Mouse (Mus musculus) liver, embryonic 14.5 days (tissue): ENCODE results near the gene Tiam2. TPM values are rescaled to one million over a fixed set of nuclear protein-coding genes. Genes with fewer than 3 reads are reported as not detected.

Experiments
- ATAC-seq: fragments of 200-750 bp; cut with Nextera tagmentation; 2 replicates; pipeline ENCODE4 v1.8.0; 2017; ENCODE audit warnings: moderate number of reproducible peaks, mild to moderate bottlenecking, moderate library complexity; ENCODE audit not compliant: insufficient read depth
- DNase-seq, 3 experiments: peaks; one replicate each; pipeline ENCODE4 v3.0.0-alpha.2; 2012 to 2013; ENCODE audit warnings: low read depth in 3 of 3, low spot score in 3 of 3
- H3K27ac ChIP-seq: fragments of 300-500 bp; sonication (generic); 2 replicates; pipeline ENCODE4 v1.5.1; 2014; ENCODE audit warnings: moderate library complexity, mild to moderate bottlenecking, control low read depth, inconsistent platforms
- H3K27me3 ChIP-seq: fragments of 300-500 bp; sonication (generic); 2 replicates; pipeline ENCODE4 v1.6.1; 2014; ENCODE audit warnings: mild to moderate bottlenecking, low read length, moderate library complexity; ENCODE audit not compliant: control insufficient read depth, insufficient read depth
- H3K36me3 ChIP-seq: fragments of 300-500 bp; sonication (generic); replicated peaks from 2 replicates; pipeline ENCODE4 v1.6.1; 2014; ENCODE audit warnings: low read depth; ENCODE audit not compliant: control insufficient read depth, insufficient read depth
- H3K4me1 ChIP-seq, 2 experiments: fragments of 200-500 bp in 1 of 2; fragments of 300-500 bp in 1 of 2; sonication (generic) in 1 of 2; replicated peaks; 2 replicates each; pipeline ENCODE4 v1.6.1; 2012 to 2014; ENCODE audit warnings: antibody characterized with exemption in 1 of 2, inconsistent platforms in 1 of 2, low read length in 1 of 2; ENCODE audit not compliant: control insufficient read depth in 2 of 2, insufficient read depth in 2 of 2
- H3K4me2 ChIP-seq: fragments of 300-500 bp; sonication (generic); 2 replicates; pipeline ENCODE4 v1.6.1; 2014; ENCODE audit warnings: low read depth, mild to moderate bottlenecking, control low read depth, moderate library complexity
- H3K4me3 ChIP-seq, 2 experiments: fragments of 200-500 bp in 1 of 2; fragments of 300-500 bp in 1 of 2; sonication (generic) in 1 of 2; 2 replicates each; pipeline ENCODE4 v1.5.1; 2012 to 2014; ENCODE audit warnings: low read depth in 2 of 2, low read length in 2 of 2, mild to moderate bottlenecking in 2 of 2, control low read depth in 1 of 2, inconsistent platforms in 1 of 2, moderate library complexity in 1 of 2; ENCODE audit not compliant: insufficient read depth in 1 of 2
- H3K9ac ChIP-seq: fragments of 300-500 bp; sonication (generic); replicated peaks from 2 replicates; pipeline ENCODE4 v1.6.1; 2014; ENCODE audit warnings: mild to moderate bottlenecking, control low read depth, moderate library complexity
- H3K9me3 ChIP-seq: fragments of 300-500 bp; sonication (generic); 2 replicates; pipeline ENCODE4 v1.6.1; 2016; ENCODE audit warnings: low read length, mixed read lengths; ENCODE audit not compliant: control insufficient read depth
- CTCF ChIP-seq: IDR thresholded peaks from 2 replicates; pipeline ENCODE4 v1.5.1; 2016; ENCODE audit warnings: antibody characterized with exemption, low read depth, control low read depth
- EP300 ChIP-seq: IDR thresholded peaks from 2 replicates; pipeline ENCODE4 v1.6.1; 2016; ENCODE audit warnings: antibody characterized with exemption, low read depth
- WGBS: fragments of 180-500 bp; shearing (Covaris S2); extraction: QIAGEN DNeasy Blood & Tissue Kit; methylation state at CpG from one replicate; pipeline ENCODE4 v1.1.7; 2014; ENCODE audit not compliant: insufficient replicate concordance; 5-methylcytosine and 5-hydroxymethylcytosine counted together
- polyA plus RNA-seq, 2 experiments: library from polyadenylated mRNA; depleted of rRNA in 1 of 2; stranded (reverse) in 1 of 2; unstranded in 1 of 2; fragments of >200 nt; fragmentation: Nextera tagmentation in 1 of 2; extraction: Ambion mirVana in 1 of 2; gene quantifications; 2 replicates each; pipeline versions ENCODE4 v1.2.1 to v1.2.3; 2012 to 2014

The Tiam2 gene
- polyA plus RNA-seq, 2 experiments = 0.30 to 0.60 TPM

GRCm38 (mm10) chr17:3328820-3329219 lies 2.4 kb downstream of the Tiam2 start:
- WGBS = 35% methylated on average over 4 of the region's 4 CpGs
- Histone ChIP-seq H3K36me3 (no peaks in the 10 kb centered on the region), H3K4me2 (no peak overlapping the region), H3K4me1 (no peaks in the 10 kb centered on the region), H3K27me3 (peaks cover 33% of the 10 kb centered on the region), H3K9ac (no peak overlapping the region), H3K9me3 (no peaks in the 10 kb centered on the region), H3K27ac (no peak overlapping the region), H3K4me3 (no peak overlapping the region)
- DNase-seq (no peak), ATAC-seq (no peak)
- TF ChIP-seq EP300 (no peak), CTCF (no peak)

GRCm38 (mm10) chr17:3329429-3329828 lies 3.1 kb downstream of the Tiam2 start:
- Histone ChIP-seq H3K4me1 (no peaks in the 10 kb centered on the region), H3K36me3 (no peaks in the 10 kb centered on the region), H3K27me3 (peaks cover 33% of the 10 kb centered on the region), H3K4me3 (no peak overlapping the region), H3K9ac (no peak overlapping the region), H3K9me3 (no peaks in the 10 kb centered on the region), H3K4me2 (no peak overlapping the region), H3K27ac (no peak overlapping the region)
- DNase-seq (no peak), ATAC-seq (no peak)
- TF ChIP-seq EP300 = no peak
- no peak for TF ChIP-seq CTCF
- WGBS = 62% methylated on average over 4 of the region's 4 CpGs

- ATAC-seq = no peak
- H3K27me3 ChIP-seq = peaks cover 17% of the 10 kb centered on the region
Observed at GRCm38 (mm10) chr17:3331721-3332461, 5.5 kb downstream of the Tiam2 start.

GRCm38 (mm10) chr17:3336161-3336739 lies 9.9 kb downstream of the Tiam2 start:
- no peaks in the 10 kb centered on the region for H3K27me3 ChIP-seq
- no peak for DNase-seq
- WGBS = 58% methylated on average over 7 of the region's 7 CpGs

More at GRCm38 (mm10) chr17:3331721-3332461, 5.5 kb downstream of the Tiam2 start:
- no peak for TF ChIP-seq CTCF
- TF ChIP-seq EP300 = no peak
- Histone ChIP-seq H3K9ac (no peak overlapping the region), H3K4me2 (no peak overlapping the region), H3K4me1 (no peaks in the 10 kb centered on the region), H3K36me3 (no peaks in the 10 kb centered on the region), H3K27ac (no peak overlapping the region), H3K9me3 (no peaks in the 10 kb centered on the region), H3K4me3 (no peak overlapping the region)
- WGBS = 71% methylated on average over 7 of the region's 7 CpGs
- DNase-seq = no peak

GRCm38 (mm10) chr17:3336887-3337524 lies 10.6 kb downstream of the Tiam2 start:
- no peak overlapping the region for H3K27ac ChIP-seq
- H3K4me3 ChIP-seq = no peak overlapping the region
- H3K36me3 ChIP-seq = no peaks in the 10 kb centered on the region
- no peaks in the 10 kb centered on the region for H3K4me1 ChIP-seq
- no peaks in the 10 kb centered on the region for H3K27me3 ChIP-seq
- 74% methylated on average over 7 of the region's 7 CpGs for WGBS
- no peak overlapping the region for H3K4me2 ChIP-seq
- no peak for ATAC-seq
- H3K9ac ChIP-seq = no peak overlapping the region
- DNase-seq = no peak
- H3K9me3 ChIP-seq = no peaks in the 10 kb centered on the region
- TF ChIP-seq CTCF (no peak), EP300 (no peak)

More at GRCm38 (mm10) chr17:3336161-3336739, 9.9 kb downstream of the Tiam2 start:
- H3K36me3 ChIP-seq = no peaks in the 10 kb centered on the region
- no peaks in the 10 kb centered on the region for H3K9me3 ChIP-seq
- no peak overlapping the region for H3K9ac ChIP-seq
- no peak overlapping the region for H3K4me3 ChIP-seq
- H3K4me1 ChIP-seq = no peaks in the 10 kb centered on the region
- TF ChIP-seq EP300 (no peak), CTCF (no peak)
- H3K27ac ChIP-seq = no peak overlapping the region
- ATAC-seq = no peak
- H3K4me2 ChIP-seq = no peak overlapping the region
